Mouse (Mus musculus) adrenal gland, postnatal 36 days (tissue): ENCODE measurements around the gene Emc10. TPM values are rescaled to one million over a fixed set of nuclear protein-coding genes. Genes with fewer than 3 reads are reported as not detected.

ENCODE experiments used
- DNase-seq, 2 experiments: peaks; one replicate each; pipeline ENCODE4 v3.0.0; 2021; ENCODE audit warnings: mixed read lengths in 1 of 2
- total RNA-seq, 2 experiments: library from RNA; stranded (reverse); gene quantifications; 2 replicates each; pipeline ENCODE4 v1.2.3; 2021

Gene Emc10
- total RNA-seq, 2 experiments from 2014 or later = 91.2 to 99.2 TPM

DNA sequence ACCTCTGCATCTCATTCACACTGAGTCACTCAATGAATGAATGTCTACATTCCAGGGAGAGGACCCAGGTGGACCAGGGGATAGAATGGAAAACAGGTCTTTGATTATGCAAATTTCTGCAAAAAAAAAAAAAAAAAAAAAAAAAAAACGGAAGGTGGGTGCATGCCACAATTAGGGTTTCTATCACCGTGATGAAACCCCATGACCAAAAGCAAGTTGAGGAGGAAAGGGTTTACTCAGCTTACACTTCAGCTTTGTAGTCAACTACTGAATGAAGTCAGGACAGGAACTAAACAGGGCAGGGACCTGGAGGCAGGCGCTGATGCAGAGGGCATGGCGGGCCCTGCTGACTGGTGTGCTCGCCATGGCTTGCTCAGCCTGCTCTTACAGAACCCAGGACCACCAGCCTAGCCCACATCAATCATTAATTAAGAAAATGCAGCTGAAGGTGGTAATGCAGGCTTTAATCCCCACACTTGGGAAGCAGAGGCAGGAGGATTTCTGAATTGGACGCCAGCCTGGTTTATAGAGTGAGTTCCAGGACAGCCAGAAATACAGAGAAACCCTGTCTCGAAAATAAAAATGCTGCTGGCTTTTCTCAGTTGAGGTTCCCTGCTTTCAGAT is 10.6 kb downstream of the Emc10 start:
- DNase-seq = no peak

DNA sequence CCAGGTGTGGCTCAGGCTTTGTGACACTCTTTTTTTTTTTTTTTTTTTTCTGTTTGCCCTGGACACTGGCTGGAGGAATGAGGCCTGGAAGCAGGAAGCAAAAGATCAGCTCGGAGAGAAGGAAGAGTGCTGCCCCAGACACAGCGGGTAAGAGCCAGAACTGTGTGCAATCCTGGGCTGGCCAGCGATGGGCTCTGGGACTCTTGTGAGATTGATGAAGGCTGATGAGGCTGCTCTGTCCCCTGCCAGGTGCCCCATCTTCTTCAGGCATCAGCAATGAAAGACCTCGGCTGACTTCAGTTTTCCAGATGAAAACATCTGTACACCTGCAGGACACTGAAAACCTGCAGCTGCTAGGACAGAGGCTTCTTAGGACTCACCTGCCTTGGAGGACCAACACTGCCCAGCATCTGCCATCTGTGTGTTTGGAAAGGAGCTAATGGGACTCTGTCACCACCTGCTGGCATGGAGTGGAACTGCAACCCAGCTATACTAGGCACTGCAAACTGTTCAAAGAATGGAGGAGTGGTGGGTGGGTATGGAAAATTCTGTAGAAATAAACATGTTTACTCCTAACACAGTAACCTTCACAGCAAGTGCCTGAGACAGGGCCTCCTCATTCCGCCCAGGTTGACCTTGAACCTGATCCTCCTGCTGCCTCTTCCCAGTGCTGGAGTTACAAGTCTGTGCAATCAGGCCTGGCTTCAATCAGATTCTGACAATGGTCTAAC is 11.3 kb downstream of the Emc10 start:
- peak; percentile 71 to 78 for DNase-seq

DNA sequence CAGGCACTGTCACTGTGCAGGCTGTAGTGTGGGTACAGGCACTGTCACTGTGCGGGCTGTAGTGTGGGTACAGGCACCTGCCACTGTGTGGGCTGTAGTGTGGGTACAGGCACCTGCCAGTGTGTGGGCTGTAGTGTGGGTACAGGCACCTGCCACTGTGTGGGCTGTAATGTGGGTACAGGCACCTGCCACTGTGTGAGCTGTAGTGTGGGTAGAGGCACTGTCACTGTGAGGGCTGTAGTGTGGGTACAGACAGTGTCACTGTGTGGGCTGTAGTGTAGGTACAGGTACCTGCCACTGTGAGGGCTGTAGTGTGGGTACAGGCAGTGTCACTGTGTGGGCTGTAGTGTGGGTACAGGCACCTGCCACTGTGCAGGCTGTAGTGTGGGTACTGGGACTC is 12.2 kb downstream of the Emc10 start:
- no peak for DNase-seq

- no peak for DNase-seq
These were observed 13.4 kb downstream of the Emc10 start for GRCm38 (mm10) chr7:44482836-44483435.

DNA sequence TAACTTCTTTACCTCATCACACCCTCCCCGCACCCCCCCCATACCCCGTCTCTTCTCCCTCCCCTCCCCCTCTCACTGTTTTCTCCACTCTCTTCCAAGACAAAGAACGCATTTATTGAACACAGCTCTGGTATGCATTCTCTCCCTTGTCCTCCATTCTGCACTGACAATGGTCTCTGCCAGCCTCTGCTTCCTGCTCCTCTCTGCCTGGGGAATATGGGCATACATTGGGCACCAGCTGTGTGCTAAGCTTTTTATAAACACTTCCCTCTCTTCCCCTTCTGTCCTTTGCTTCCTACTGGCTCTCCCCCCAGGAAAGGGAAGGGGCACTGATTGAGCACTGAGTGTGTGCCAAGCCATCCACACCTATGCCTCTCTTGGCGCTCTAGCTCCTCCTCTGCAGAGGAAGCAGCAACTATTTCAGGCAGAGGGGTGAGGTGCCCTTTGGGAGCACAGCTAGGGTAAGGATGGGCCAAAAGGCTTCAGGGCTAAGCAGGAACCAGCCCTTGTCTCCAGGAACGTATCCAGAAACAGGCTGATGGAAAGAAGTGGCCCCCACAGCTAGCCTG is 21.2 kb downstream of the Emc10 start:
- DNase-seq = no peak

DNA sequence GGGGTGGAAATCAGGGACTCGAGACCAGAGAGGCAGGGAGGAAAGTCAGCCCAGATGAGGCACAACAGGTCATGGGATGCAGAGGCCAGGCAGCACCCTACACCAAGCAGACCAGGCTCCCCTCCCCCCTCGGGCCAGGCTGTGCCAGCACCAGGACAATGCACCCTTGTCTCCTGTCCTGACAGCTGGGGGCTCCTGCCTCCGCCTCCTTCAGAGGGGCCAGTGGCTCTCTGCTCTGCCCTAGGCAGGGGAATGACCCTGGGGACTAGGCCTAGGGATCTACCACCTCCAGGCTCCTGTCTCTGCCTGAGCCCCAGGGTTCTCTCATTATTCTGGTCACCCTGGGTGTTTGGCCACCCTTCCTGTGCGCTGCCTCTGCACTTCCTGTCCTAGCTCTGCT is 21.9 kb downstream of the Emc10 start:
- DNase-seq = no peak

DNA sequence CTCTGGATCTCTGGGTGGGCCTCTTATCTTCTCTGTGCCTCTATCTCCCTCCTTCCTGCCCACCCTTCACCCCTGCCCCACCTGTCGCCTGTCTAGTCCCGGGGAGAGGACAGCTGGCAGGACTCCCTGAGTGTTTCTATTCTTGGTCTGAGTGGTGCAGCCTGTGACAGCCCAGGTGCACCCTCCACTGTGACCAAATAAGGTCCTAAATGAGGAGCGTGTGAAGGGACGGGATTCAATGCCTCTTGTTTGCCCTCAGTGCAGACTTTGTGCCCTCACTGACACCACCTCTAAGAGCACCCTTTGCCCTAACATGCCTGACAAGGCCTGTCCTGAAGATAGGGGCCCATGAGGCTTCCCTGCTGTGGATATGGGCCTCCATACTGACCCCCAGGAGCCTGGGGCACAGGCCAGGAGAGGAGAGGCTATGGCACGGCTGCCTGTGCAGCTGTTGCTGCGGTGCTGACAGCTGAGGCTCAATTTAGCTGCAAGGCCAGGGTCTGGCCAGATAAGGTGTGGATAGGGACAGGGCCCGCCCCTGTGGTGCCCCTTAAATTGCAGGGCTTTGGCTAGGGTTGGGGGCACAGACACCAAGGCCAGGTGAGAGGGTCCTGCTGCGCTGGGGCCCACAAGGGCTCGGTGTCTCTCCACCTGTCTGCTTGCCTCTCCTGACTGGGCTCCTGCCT is 23.2 kb downstream of the Emc10 start:
- DNase-seq = no peak

DNA sequence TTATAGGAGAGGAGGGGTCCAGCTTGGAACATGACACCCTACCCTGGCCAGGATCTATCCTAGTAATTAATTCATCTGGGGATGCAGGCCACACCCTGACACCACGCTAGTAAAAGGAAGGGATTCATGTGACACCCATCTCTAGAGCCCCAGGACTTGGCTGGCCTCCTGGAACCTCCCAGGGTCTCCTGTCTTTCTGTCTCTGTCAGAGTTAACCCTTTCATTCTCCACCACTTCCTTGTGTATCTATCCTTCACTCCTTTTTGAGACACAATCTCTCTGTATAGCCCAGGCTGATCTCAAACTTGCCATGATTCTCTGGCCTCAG is 23.8 kb downstream of the Emc10 start:
- DNase-seq = no peak

DNA sequence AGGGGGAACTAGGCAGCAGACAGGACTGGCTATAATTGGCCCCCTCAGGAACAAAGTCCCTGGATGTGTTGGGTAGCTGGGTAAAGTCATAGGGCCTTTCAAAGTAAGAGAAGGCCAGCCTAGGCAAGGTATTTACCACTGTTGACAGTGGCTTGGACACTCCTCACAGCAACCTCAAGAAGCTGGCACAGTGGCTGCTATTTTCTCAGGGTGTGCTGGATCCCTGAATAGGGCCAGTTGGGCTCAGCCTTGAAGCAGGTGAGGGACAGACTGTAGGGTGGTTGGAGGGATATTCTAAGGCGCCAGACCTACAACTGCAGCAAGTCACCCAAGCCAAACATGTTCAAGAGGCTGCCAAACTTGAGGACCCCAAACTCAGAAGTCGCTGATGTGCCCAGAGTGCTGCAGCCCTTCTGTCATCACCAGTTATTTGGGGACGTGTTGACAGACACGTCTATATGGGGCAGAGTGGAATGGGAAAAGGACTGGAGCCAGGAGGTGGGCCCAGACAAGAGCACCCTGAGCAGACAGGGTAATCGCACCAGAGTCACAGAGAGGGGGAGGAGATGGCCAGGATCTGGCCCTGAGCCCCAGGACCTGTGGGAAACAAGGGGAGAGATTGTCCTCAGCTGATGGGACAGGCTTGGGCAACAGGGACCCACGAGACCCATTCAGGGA is 24.3 kb downstream of the Emc10 start:
- DNase-seq = no peak

GRCm38 (mm10) chr7:44470696-44471612 is 25.4 kb downstream of the Emc10 start:
- no peak for DNase-seq

GRCm38 (mm10) chr7:44469677-44470675 is 26.4 kb downstream of the Emc10 start:
- no peak for DNase-seq

GRCm38 (mm10) chr7:44468644-44469285 is 27.6 kb downstream of the Emc10 start:
- no peak for DNase-seq

DNA sequence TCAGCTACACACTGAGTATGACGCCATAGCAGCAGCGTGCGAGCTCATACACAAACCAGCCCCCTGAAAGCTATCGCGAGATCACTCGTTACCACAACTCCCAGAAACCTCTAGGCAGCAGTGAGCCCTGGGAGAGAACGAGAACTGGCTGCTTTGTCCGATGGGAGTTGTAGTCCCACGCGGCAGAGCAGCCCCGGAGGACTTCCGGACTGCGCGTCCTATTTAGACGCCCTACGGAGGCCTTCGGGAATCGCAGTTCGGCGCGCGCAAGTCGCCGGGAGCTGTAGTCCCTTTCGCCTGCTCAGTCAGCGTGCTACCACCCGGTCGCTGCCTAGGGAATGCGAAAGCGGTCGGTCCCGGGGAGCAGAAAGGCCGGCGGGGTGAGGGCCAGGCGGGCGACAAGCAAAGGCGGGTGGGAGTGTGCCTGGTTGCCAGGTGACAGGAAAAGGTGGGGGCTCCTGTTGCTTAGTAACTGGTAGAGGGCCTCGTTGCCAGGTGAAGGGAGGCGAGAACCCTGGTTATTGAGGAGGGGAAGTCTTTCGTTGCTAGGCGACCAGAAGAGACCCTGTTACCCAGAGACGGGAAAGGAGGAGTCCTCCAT is 28.4 kb downstream of the Emc10 start, which contains the start of gene Josd2:
Josd2 (plus strand) TSS at position 170 of the 601 bp plus-strand sequence.
- peak; percentile 94 for DNase-seq

- no peak for DNase-seq
These were observed 29.4 kb downstream of the Emc10 start for GRCm38 (mm10) chr7:44466888-44467311.

DNA sequence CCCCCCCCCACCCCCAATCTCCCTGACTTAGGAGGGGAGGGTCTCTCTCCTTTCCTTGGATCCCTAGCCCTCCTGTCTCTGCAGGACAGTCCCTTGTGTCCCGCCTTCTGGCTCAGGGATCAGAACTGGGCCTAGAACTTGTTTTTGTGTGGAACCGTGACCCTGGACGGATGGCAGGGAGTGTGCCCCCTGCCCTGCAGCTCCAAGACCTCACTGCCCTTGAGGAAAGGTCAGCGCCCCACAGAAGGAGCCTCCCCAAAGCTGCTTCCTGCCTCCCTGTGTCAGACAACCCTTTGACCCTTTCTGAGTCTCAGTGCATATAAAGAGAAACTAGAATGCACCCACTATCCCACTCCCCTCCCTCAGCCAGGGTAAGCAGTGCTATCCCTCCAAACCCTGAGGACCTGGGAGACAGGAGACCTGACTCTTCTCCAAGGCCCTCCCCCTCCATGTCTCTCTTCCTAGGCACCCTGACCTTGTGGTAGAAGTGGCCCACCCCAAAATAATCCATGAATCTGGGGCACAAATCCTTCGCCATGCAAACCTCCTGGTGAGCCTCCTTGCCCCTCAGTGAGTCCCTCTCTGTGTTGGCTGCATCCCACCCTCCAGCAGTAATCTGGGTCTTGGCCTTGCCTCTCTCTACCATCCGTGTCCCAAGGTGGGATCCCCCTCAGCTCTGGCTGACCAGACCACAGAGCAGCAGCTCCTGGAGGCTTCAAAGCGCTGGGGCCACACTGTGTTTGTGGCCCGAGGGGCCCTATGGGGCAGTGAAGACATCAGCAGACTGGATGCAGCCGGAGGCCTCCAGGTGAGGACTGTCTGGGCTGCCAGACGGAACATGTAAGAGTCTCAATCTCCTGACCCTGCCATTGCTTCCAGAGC is 30.1 kb downstream of the Emc10 start:
- no peak for DNase-seq

GRCm38 (mm10) chr7:44465111-44465510 is 31.2 kb downstream of the Emc10 start, which contains the start of gene Aspdh:
Gene Aspdh, plus strand, starts transcription at chr7:44465391.
- DNase-seq = no peak

DNA sequence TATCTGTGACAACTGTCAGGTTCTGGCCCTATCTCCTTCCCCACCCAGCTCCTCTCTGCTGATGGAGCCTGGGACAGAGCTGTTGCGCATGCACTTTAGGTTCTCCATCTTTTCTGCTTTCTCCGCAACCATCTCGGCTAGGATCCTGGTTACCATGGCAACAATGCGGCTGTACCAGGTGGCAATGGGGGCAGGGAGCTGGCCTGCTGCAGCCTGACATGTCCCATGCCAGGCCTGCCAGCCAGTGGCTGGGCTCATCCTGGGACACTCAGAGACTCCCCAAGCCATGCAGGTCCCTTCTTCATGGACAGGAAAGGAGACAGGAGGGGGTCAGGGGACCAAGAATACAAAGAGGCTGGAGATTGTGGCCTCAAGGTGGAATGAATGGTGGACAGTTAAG is 31.8 kb downstream of the Emc10 start:
- no peak for DNase-seq
